Mouse (Mus musculus): ENCODE data around the gene Hoxd4. TPM values are rescaled to one million over a fixed set of nuclear protein-coding genes. Genes with fewer than 3 reads are reported as not detected.

Gene Hoxd4
- 91.6 and 149 TPM in 2 replicates for polyA plus RNA-seq (2012; rRNA removed)

GRCm38 (mm10) chr2:74711721-74712621 lies at the start of gene Hoxd4, which contains the start of gene Hoxd3:
Hoxd4 (plus strand) TSS chr2:74711929.
Hoxd3 (plus strand) TSS chr2:74711927.
- no peak for DNase-seq (ENCODE audit: low read depth)

- no peak for DNase-seq (ENCODE audit: low read depth)
Observed at GRCm38 (mm10) chr2:74663291-74663925, 48.3 kb upstream of the Hoxd4 start.

GRCm38 (mm10) chr2:74666411-74666810 lies 45.3 kb upstream of the Hoxd4 start:
- DNase-seq (ENCODE audit: low read depth) = no peak

- no peak for DNase-seq (ENCODE audit: low read depth)
Observed at GRCm38 (mm10) chr2:74667191-74667841, 44.4 kb upstream of the Hoxd4 start.

GRCm38 (mm10) chr2:74667842-74668357 lies 43.8 kb upstream of the Hoxd4 start, which contains the start of gene Hoxd13:
Hoxd13 (plus strand) TSS chr2:74668310.
- DNase-seq (ENCODE audit: low read depth) = no peak

- DNase-seq (ENCODE audit: low read depth) = no peak
Observed at GRCm38 (mm10) chr2:74668370-74669229, 43.1 kb upstream of the Hoxd4 start.

GRCm38 (mm10) chr2:74669230-74669578 lies 42.5 kb upstream of the Hoxd4 start:
- no peak for DNase-seq (ENCODE audit: low read depth)

- no peak for DNase-seq (ENCODE audit: low read depth)
Observed at GRCm38 (mm10) chr2:74669650-74670235, 42.0 kb upstream of the Hoxd4 start.

- no peak for DNase-seq (ENCODE audit: low read depth)
Observed at GRCm38 (mm10) chr2:74670632-74671188, 41.0 kb upstream of the Hoxd4 start.

- DNase-seq (ENCODE audit: low read depth) = no peak
Observed at GRCm38 (mm10) chr2:74671847-74672246, 39.9 kb upstream of the Hoxd4 start.

GRCm38 (mm10) chr2:74672481-74673362 lies 39.0 kb upstream of the Hoxd4 start:
- no peak for DNase-seq (ENCODE audit: low read depth)

GRCm38 (mm10) chr2:74673835-74674425 lies 37.8 kb upstream of the Hoxd4 start:
- DNase-seq (ENCODE audit: low read depth) = no peak

GRCm38 (mm10) chr2:74674881-74675665 lies 36.7 kb upstream of the Hoxd4 start, which contains the start of gene Hoxd12:
Hoxd12 (plus strand) TSS chr2:74675013.
- DNase-seq (ENCODE audit: low read depth) = no peak

GRCm38 (mm10) chr2:74675666-74676282 lies 36.0 kb upstream of the Hoxd4 start:
- DNase-seq (ENCODE audit: low read depth) = no peak

GRCm38 (mm10) chr2:74676376-74677052 lies 35.2 kb upstream of the Hoxd4 start:
- DNase-seq (ENCODE audit: low read depth) = no peak

- DNase-seq (ENCODE audit: low read depth) = no peak
Observed at GRCm38 (mm10) chr2:74677106-74677505, 34.6 kb upstream of the Hoxd4 start.
